Mouse (Mus musculus) gastrocnemius, adult 18-20 months (tissue): ENCODE results near the gene Acp1. TPM values are rescaled to one million over a fixed set of nuclear protein-coding genes. Genes with fewer than 3 reads are reported as not detected.

ENCODE experiments used
- DNase-seq: peaks from one replicate; pipeline ENCODE4 v3.0.0; 2021; ENCODE audit warnings: low spot score
- total RNA-seq, 2 experiments: library from RNA; stranded (reverse); gene quantifications; 2 replicates each; pipeline ENCODE4 v1.2.3; 2021

The Acp1 gene
- total RNA-seq, 2 experiments from 2014 or later = 31.1 to 36.5 TPM

DNA sequence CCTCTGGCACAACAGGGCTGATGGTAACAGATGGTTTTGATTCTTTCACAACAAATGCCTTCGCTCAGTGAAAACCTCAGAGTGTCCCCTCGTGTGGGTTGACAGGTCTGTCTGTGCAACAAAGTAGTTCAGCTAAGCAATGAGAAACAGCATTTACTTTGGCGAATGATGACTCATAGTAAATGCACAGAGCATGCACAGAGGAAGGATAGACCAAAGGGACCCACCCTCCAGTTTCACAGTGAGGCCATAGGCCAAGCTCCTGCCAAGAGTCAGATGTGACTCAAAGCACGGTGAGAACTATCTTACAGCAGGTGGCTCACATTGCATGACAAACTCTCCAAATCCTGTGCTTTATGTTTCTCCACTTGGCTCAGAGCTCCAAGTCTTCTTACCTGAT, 45.6 kb downstream of the Acp1 start:
- DNase-seq = no peak

DNA sequence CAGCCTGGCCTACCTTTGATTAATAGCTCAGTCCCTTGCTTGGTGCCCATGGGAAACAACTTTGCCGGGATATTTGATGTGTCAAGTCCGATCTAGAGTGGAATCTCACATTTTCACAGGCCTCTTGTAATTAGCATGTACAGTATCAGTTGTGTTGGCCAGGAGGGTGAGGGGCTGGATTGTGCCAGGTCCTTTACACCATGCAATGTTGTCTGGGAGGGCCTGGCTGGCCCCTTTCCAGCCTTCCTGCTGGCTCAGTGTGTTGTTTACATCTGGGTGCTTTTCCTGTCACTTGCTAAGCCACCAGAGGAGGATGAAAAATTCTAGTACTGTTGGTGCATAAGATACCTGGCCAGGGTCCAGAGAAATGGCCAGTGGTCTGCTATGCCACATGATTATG, 47.0 kb downstream of the Acp1 start:
- DNase-seq = no peak

DNA sequence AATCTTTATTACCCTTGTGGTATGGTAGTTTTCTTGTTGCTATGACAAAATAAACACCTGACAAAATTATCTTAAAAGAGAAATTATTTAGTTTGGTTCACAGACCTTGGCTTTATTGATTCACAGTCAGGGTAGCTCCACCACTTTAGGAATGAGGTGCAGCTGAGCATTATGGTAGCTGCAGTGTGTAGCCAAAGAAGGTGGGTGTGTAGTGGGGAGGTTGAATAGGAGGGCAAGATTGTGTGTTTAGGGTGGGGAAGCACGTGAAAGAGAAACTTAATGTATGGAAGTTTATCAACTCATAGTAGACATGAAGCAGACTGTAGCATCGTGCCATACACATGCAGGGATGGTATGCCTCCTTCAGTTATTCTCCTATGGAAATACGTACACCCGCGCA, 55.2 kb downstream of the Acp1 start:
- DNase-seq = no peak

DNA sequence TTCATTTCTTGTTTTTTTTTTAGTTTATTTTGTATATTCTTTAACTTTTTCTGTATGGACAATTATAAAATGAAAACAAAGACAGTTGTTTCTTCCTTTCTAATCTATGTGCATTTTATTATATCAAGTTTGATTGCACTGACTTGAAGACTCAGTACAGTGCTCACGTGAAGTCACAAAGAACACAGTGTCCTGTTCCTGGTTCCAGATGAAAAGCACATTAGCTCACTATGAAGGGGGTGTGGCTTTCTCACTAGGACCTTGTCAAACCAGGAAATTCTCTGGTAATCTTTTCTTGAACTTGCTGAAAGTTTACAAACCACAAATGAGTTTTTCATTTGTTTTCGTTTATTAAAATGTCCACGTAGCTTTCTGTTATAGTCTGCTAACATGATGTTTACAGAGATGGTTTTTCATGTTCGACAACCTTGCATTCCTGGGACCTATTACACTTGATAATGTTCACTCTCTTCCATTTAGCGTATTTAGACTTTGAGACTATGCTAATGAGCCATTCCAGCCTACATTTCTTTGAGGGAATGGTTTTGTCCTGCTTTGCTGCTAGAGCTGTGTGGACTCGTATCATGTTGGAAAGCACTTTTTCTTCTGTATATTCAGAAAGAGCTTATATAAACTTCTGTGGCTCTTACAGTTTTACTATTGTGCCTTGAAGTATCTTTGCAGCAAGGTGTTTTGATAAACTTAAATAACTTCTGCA, 55.8 kb downstream of the Acp1 start:
- no peak for DNase-seq

DNA sequence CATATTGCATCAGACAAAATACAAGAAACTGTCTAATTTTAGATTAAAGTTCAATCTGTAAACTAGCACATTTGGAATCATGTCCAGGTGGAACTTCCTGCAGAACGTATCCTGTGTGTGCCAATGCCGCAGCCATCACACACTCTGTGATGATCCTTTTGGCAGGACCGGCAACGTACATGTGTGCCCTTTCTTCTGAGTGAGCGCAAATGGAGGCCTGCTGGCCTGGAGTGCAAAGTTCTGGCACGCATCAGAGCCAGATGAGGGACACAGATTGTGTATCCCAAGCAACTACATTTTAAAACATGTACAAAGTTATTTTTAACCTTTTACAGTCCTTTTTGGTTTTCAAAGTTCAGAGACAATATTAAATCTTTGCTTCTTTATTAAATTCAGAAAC, 59.5 kb downstream of the Acp1 start:
- no peak for DNase-seq

DNA sequence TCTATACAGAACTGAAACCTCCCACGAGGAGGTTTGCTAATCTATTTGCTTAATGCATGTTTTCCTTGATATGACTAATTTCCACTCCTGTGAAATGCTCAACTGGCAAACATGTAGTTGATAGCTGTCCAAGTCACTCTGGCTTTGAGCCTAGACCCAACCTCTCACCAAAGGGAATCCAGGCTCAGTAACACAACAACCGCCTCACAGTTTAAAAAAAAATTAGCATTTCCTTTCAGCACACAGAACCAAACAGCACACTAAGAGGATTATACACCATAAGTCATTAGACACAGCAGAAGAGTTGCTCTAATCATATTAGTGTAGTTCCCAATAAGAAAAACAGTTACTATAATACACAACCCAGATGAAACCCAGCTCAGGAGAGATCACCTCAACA, 60.5 kb downstream of the Acp1 start:
- peak; percentile 9 for DNase-seq

DNA sequence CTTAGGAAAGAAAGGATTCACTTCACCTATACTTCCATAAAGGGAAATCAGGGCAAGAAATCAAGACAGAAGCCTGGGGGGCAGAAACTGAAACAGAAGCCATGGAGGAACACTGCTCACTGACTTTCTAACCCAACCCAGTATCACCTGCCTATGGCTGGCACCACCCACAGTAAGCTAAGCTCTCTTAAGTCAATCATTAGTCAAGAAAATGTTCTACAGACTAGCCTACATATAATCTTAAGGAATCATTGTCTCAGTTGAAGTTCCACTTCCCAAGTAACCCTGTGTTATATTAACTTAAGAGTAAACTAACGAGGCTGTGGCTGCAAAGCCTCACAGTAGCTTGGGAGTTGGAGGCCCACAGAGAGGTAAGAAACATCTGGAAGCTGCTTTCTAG, 62.9 kb downstream of the Acp1 start:
- no peak for DNase-seq

Other genes with a start within 250 kb of the Acp1 start
- 1 to 10 TPM in 1 of 2 experiments, under 1 TPM in 1; 0.83 to 1.9 TPM for gene Alkal2, start 27.3 kb downstream of the Acp1 start, total RNA-seq
- gene Sh3yl1, start 79 bp upstream of the Acp1 start, total RNA-seq = 1 to 10 TPM in 1 of 2 experiments, under 1 TPM in 1; 0.59 to 1.1 TPM
- gene Fam110c, start 162.3 kb upstream of the Acp1 start, total RNA-seq = under 1 TPM in 1 of 2 experiments, not detected in 1; 0.09 TPM